Mouse (Mus musculus) mouse trophoblast stem cell (cell line): ENCODE measurements around the gene Bsph2.

Experiments used
- in situ Hi-C, 2 experiments: fragments of 300-500 bp; cut with MseI, MboI; formaldehyde crosslinking; loops; 2 replicates in 1 of 2; 3 replicates in 1 of 2; pipeline ENCODE4 v1.15.1; 2025

Gene Bsph2

DNA sequence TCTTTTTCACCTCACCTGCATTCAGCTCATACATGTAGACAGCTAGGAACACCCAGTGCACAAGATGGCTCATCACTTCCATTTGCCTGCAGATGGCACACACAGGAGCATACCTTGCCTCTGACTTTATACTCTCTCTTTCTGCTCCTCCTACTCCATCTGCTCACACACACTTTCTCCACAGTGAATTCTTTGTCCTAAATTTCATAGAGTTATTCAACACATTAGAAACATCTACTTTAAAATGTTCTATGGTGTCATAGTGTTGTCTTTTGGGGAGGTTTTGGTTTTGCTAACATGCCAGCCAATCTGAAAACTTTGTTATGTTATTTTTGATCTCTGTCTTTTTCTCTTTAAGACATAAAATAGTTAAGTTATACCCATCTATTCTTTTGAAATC, at the start of gene Bsph2:
Gene Bsph2, minus strand, starts transcription at position 101 of the 400 bp plus-strand sequence.
- in situ Hi-C loops, result no loop called here

DNA sequence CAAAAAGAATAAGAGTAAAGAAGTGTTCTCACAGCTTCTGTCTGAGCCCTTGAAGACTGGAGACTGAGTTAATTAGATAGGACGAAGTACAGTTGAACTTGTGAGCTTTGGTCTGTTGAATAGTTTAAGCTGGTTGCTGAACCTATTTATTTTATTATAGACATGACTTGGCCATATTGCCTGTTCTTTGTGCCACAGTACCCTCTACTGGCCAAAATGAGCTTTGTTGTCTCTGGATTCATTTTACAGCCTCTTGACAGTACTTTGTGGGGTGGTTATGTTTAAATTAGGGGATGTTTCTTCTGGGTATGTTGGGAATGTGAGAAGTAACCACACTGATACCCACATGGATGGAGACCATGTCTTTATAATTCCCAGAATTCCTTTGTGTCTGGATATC, 59.3 kb downstream of the Bsph2 start:
- in situ Hi-C loops, result loop anchor here (10.0 to 25.0 kb wide), 3 partner anchors 217 to 449 kb away; partner anchors contain the start of gene Mzf1 (in 1 of the 2)
